Mouse (Mus musculus) kidney, adult 2 months (tissue): ENCODE data around the gene Map3k20. TPM values are rescaled to one million over a fixed set of nuclear protein-coding genes. Genes with fewer than 3 reads are reported as not detected.

ENCODE experiments used
- DNase-seq: peaks from one replicate; pipeline ENCODE4 v3.0.0; 2021
- H3K27ac ChIP-seq: fragments of 200-500 bp; 2 replicates; pipeline ENCODE4 v1.5.1; 2012; ENCODE audit warnings: low read depth, low read length, control low read depth, inconsistent platforms; ENCODE audit not compliant: insufficient read depth
- H3K27me3 ChIP-seq: fragments of 200-500 bp; replicated peaks from 2 replicates; pipeline ENCODE4 v1.6.1; 2012; ENCODE audit warnings: mild to moderate bottlenecking, moderate library complexity, low read length, inconsistent platforms; ENCODE audit not compliant: control insufficient read depth, insufficient read depth
- H3K36me3 ChIP-seq: fragments of 200-500 bp; 2 replicates; pipeline ENCODE4 v1.6.1; 2012; ENCODE audit warnings: mild to moderate bottlenecking, moderate library complexity, low read length, inconsistent platforms; ENCODE audit not compliant: control insufficient read depth, insufficient read depth
- H3K4me1 ChIP-seq: fragments of 200-500 bp; 2 replicates; pipeline ENCODE4 v1.6.1; 2011; ENCODE audit warnings: low read length; ENCODE audit not compliant: control insufficient read depth, insufficient read depth
- H3K4me3 ChIP-seq: fragments of 200-500 bp; 2 replicates; pipeline ENCODE4 v1.5.1; 2011; ENCODE audit warnings: mild to moderate bottlenecking, low read depth, low read length, control low read depth; ENCODE audit not compliant: insufficient read depth
- CTCF ChIP-seq: fragments of 200-500 bp; conservative IDR thresholded peaks from 2 replicates; pipeline ENCODE4 v1.5.1; 2011; ENCODE audit warnings: low read depth, mild to moderate bottlenecking, control low read depth, low read length, moderate library complexity, mixed read lengths; ENCODE audit not compliant: insufficient read depth, insufficient read length
- POLR2A ChIP-seq: fragments of 200-500 bp; IDR thresholded peaks from one replicate; pipeline ENCODE4 v1.6.1; 2011; ENCODE audit warnings: low read depth, low read length, control low read depth
- WGBS: fragments of 180-500 bp; shearing (Covaris S2); methylation state at CpG from one replicate; pipeline ENCODE4 v1.1.7; 2018; 5-methylcytosine and 5-hydroxymethylcytosine counted together
- polyA plus RNA-seq: library from polyadenylated mRNA; depleted of rRNA; stranded (reverse); fragments of >200 nt; gene quantifications from 2 replicates; pipeline ENCODE4 v1.2.3, GENCODE M21; 2012

The Map3k20 gene
- polyA plus RNA-seq, 1 experiment: 8.3 TPM

- Histone ChIP-seq H3K27me3 (no peaks in the 10 kb centered on the region), H3K4me3 (no peak overlapping the region), H3K4me1 (no peaks in the 10 kb centered on the region), H3K27ac (no peak overlapping the region), H3K36me3 (no peaks in the 10 kb centered on the region)
- TF ChIP-seq POLR2A (no peak), CTCF (no peak)
- WGBS: 73% methylated on average over 3 of the region's 3 CpGs
- no peak for DNase-seq
These were observed 90.4 kb downstream of the Map3k20 start for GRCm38 (mm10) chr2:72375877-72376276.

- 96% methylated on average over 5 of the region's 5 CpGs for WGBS
- Histone ChIP-seq H3K4me3 (no peak overlapping the region), H3K27ac (no peak overlapping the region), H3K36me3 (no peaks in the 10 kb centered on the region), H3K27me3 (no peaks in the 10 kb centered on the region), H3K4me1 (no peaks in the 10 kb centered on the region)
- TF ChIP-seq POLR2A: no peak
- TF ChIP-seq CTCF: no peak
- DNase-seq: no peak
These were observed 91.5 kb downstream of the Map3k20 start for GRCm38 (mm10) chr2:72376946-72377345.

GRCm38 (mm10) chr2:72379425-72379824 is 94.0 kb downstream of the Map3k20 start:
- Histone ChIP-seq H3K27me3 (no peaks in the 10 kb centered on the region), H3K27ac (no peak overlapping the region), H3K4me3 (no peak overlapping the region), H3K4me1 (no peaks in the 10 kb centered on the region), H3K36me3 (no peaks in the 10 kb centered on the region)
- no peak for TF ChIP-seq POLR2A
- TF ChIP-seq CTCF: no peak
- WGBS: 89% methylated on average over 11 of the region's 11 CpGs
- DNase-seq: no peak

GRCm38 (mm10) chr2:72382662-72383061 is 97.2 kb downstream of the Map3k20 start:
- Histone ChIP-seq H3K36me3 (no peaks in the 10 kb centered on the region), H3K27ac (no peak overlapping the region), H3K4me3 (no peak overlapping the region), H3K27me3 (no peaks in the 10 kb centered on the region), H3K4me1 (no peaks in the 10 kb centered on the region)
- 70% methylated on average over 6 of the region's 6 CpGs for WGBS
- TF ChIP-seq CTCF (no peak), POLR2A (no peak)
- no peak for DNase-seq

GRCm38 (mm10) chr2:72383321-72383720 is 97.9 kb downstream of the Map3k20 start:
- 53% methylated on average over 11 of the region's 11 CpGs for WGBS
- DNase-seq: no peak
- Histone ChIP-seq H3K36me3 (no peaks in the 10 kb centered on the region), H3K27ac (no peak overlapping the region), H3K4me1 (no peaks in the 10 kb centered on the region), H3K4me3 (no peak overlapping the region), H3K27me3 (no peaks in the 10 kb centered on the region)
- no peak for TF ChIP-seq CTCF

GRCm38 (mm10) chr2:72389411-72389810 is 104.0 kb downstream of the Map3k20 start:
- Histone ChIP-seq H3K4me1 (no peaks in the 10 kb centered on the region; the same call in 1 of the 2 replicates), H3K27ac (no peak overlapping the region), H3K27me3 (no peaks in the 10 kb centered on the region), H3K4me3 (no peak overlapping the region), H3K36me3 (no peaks in the 10 kb centered on the region)
- TF ChIP-seq POLR2A (no peak), CTCF (no peak)
- DNase-seq: no peak
- WGBS: 81% methylated on average over 13 of the region's 13 CpGs

- no peaks in the 10 kb centered on the region for H3K36me3 ChIP-seq
- H3K27me3 ChIP-seq: no peaks in the 10 kb centered on the region
- 12% methylated on average over 9 of the region's 9 CpGs for WGBS
- no peak for TF ChIP-seq POLR2A
- peak; percentile 100 for TF ChIP-seq CTCF
- peak; percentile 88 for DNase-seq
- H3K27ac ChIP-seq: no peak overlapping the region
- no peak overlapping the region for H3K4me3 ChIP-seq
- H3K4me1 ChIP-seq: no peaks in the 10 kb centered on the region; the same call in 1 of the 2 replicates
These were observed 104.5 kb downstream of the Map3k20 start for GRCm38 (mm10) chr2:72389942-72390341.
